Mouse (Mus musculus) CH12.LX (cell line): ENCODE results near the gene Lrrc46.

Experiments
- CHD1 ChIP-seq: IDR thresholded peaks from 2 replicates; pipeline ENCODE4 v1.6.1; 2012; ENCODE audit warnings: low read depth, low read length, improper control_type of control experiment, inconsistent platforms
- CHD2 ChIP-seq: IDR thresholded peaks from 2 replicates; pipeline ENCODE4 v1.6.1; 2011; ENCODE audit warnings: low read length, improper control_type of control experiment
- CTCF ChIP-seq, 2 experiments: IDR thresholded peaks in 1 of 2; conservative IDR thresholded peaks in 1 of 2; 2 replicates each; pipeline ENCODE4 v1.5.1; 2011 to 2012; ENCODE audit warnings: low read depth in 2 of 2, low read length in 2 of 2, improper control_type of control experiment in 1 of 2, inconsistent platforms in 1 of 2, mild to moderate bottlenecking in 1 of 2, moderate library complexity in 1 of 2
- EP300 ChIP-seq: IDR thresholded peaks from 2 replicates; pipeline ENCODE4 v1.6.1; 2011; ENCODE audit warnings: low read length, improper control_type of control experiment
- IRF4 ChIP-seq: IDR thresholded peaks from 2 replicates; pipeline ENCODE4 v1.6.1; 2014; ENCODE audit warnings: low read depth, mild to moderate bottlenecking, inconsistent platforms, low read length, improper control_type of control experiment
- POLR2A ChIP-seq: IDR thresholded peaks from 2 replicates; pipeline ENCODE4 v1.6.1; 2011; ENCODE audit warnings: low read depth, mild to moderate bottlenecking, improper control_type of control experiment, low read length
- TCF12 ChIP-seq: IDR thresholded peaks from 2 replicates; pipeline ENCODE4 v1.6.1; 2014; ENCODE audit warnings: low read depth, mild to moderate bottlenecking, inconsistent platforms, low read length, improper control_type of control experiment

- TF ChIP-seq IRF4 = peak; percentile 46; the same call in 1 of the 2 replicates
- no peak for TF ChIP-seq CTCF (conservative IDR thresholded peaks at IDR 0.05 in 1 of 2, IDR thresholded peaks at IDR 0.05 in 1 of 2; ENCODE audit: low read depth in 2 of 2, low read length in 2 of 2)
- TF ChIP-seq EP300 = no peak
- no peak; the same call in 1 of the 2 replicates for TF ChIP-seq CHD1
- peak; percentile 80 for TF ChIP-seq TCF12
- peak; percentile 94 for TF ChIP-seq POLR2A
- TF ChIP-seq CHD2 = no peak; the same call in 1 of the 2 replicates
Observed at GRCm38 (mm10) chr11:97018583-97019344, 22.4 kb downstream of the Lrrc46 start.
